Mouse (Mus musculus) cortical plate, adult 2 months (tissue): Measurements from ENCODE around the gene Gm21985. TPM values are rescaled to one million over a fixed set of nuclear protein-coding genes. Genes with fewer than 3 reads are reported as not detected.
A peak's percentile ranks its signal among the peaks of the same experiment; 100 is the strongest.
"Not testable (repeated sequence)": the region's sequence is repeated elsewhere in the genome, so short reads cannot be mapped to it uniquely, and the experiment has no call there.

Experiments used
- H3K27ac ChIP-seq: fragments of 200-500 bp; 2 replicates; pipeline ENCODE4 v1.5.1; 2012; ENCODE audit warnings: low read length, control low read depth, inconsistent platforms; ENCODE audit not compliant: insufficient read depth
- H3K4me1 ChIP-seq: fragments of 200-500 bp; 2 replicates; pipeline ENCODE4 v1.6.1; 2011; ENCODE audit warnings: low read length; ENCODE audit not compliant: control insufficient read depth, insufficient read depth
- H3K4me3 ChIP-seq: fragments of 200-500 bp; 2 replicates; pipeline ENCODE4 v1.5.1; 2011; ENCODE audit warnings: mild to moderate bottlenecking, low read length, control low read depth; ENCODE audit not compliant: insufficient read depth
- CTCF ChIP-seq: fragments of 200-500 bp; IDR thresholded peaks from 2 replicates; pipeline ENCODE4 v1.5.1; 2011; ENCODE audit warnings: mild to moderate bottlenecking, control low read depth, low read length; ENCODE audit not compliant: insufficient read depth; ENCODE audit errors: extremely low read depth
- POLR2A ChIP-seq: fragments of 200-500 bp; IDR thresholded peaks from 2 replicates; pipeline ENCODE4 v1.6.1; 2011; ENCODE audit warnings: mild to moderate bottlenecking, low read length, control low read depth; ENCODE audit not compliant: insufficient read depth; ENCODE audit errors: extremely low read depth
- polyA plus RNA-seq: library from polyadenylated mRNA; depleted of rRNA; stranded (reverse); fragments of >200 nt; gene quantifications from 2 replicates; pipeline ENCODE4 v1.2.3, GENCODE M21; 2012

Gm21985 gene
- polyA plus RNA-seq, 1 experiment, result 0.13 TPM

GRCm38 (mm10) chr2:112276870-112277269 lies 10.8 kb downstream of the Gm21985 start:
- TF ChIP-seq POLR2A (no peak), CTCF (no peak)
- Histone ChIP-seq H3K4me3 (no peak overlapping the region), H3K4me1 (no peaks in the 10 kb centered on the region; the same call in 1 of the 2 replicates), H3K27ac (no peak overlapping the region)

- H3K4me3 ChIP-seq, result no peak overlapping the region
- no peaks in the 10 kb centered on the region; the same call in 1 of the 2 replicates for H3K4me1 ChIP-seq
- TF ChIP-seq CTCF, result no peak
- no peak for TF ChIP-seq POLR2A
- no peak overlapping the region for H3K27ac ChIP-seq
Measured at GRCm38 (mm10) chr2:112282846-112283245, 16.7 kb downstream of the Gm21985 start.

- Histone ChIP-seq H3K27ac (no peak overlapping the region), H3K4me1 (no peaks in the 10 kb centered on the region; the same call in 1 of the 2 replicates), H3K4me3 (peak overlapping the region; percentile 38)
- TF ChIP-seq CTCF (no peak), POLR2A (no peak)
Measured at GRCm38 (mm10) chr2:112284363-112285030, 18.4 kb downstream of the Gm21985 start.

DNA sequence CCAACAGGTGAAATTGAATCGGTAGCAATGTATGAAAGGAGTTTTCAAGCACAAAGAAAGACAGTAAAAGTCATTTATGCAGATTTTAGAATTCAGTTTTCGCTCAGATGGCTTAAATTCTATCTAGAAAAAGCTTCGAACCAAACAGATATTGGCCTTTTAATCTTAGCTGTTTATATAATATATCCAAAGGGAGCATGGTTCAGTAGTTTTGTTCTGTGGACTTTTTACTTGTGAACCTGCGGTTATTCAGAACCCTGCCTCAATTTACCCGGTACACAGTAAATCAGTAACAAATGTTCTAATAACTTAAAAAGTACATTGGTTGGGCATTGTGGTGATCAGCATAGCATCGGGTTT lies 18.9 kb downstream of the Gm21985 start:
- H3K4me1 ChIP-seq, result no peaks in the 10 kb centered on the region; the same call in 1 of the 2 replicates
- no peak overlapping the region for H3K27ac ChIP-seq
- no peak for TF ChIP-seq CTCF
- TF ChIP-seq POLR2A, result no peak
- H3K4me3 ChIP-seq, result peak overlapping the region; percentile 38; the same call in 1 of the 2 replicates

DNA sequence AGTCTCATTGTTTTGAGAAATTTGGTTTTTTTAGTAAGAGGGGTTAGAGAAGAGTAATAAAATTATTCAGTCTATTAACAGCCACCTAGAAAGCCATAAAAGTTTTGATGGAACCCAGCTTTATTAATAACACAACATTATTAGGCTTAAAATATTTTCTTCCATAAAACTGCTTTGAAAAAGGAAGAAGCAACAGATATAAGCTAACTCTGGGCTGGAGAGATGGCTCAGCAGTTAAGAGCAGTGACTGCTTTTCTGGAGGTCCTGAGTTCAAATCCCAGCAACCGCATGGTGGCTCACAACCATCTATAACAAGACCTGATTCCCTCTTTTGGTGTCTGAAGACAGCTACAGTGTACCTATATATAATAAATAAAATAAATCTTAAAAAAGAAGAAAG lies 19.9 kb downstream of the Gm21985 start:
- H3K4me3 ChIP-seq, H3K4me1 ChIP-seq, H3K27ac ChIP-seq: not testable (repeated sequence)

GRCm38 (mm10) chr2:112287059-112287458 lies 20.9 kb downstream of the Gm21985 start:
- Histone ChIP-seq H3K27ac (no peak overlapping the region), H3K4me1 (no peaks in the 10 kb centered on the region; the same call in 1 of the 2 replicates), H3K4me3 (no peak overlapping the region)
- TF ChIP-seq POLR2A (no peak), CTCF (no peak)

DNA sequence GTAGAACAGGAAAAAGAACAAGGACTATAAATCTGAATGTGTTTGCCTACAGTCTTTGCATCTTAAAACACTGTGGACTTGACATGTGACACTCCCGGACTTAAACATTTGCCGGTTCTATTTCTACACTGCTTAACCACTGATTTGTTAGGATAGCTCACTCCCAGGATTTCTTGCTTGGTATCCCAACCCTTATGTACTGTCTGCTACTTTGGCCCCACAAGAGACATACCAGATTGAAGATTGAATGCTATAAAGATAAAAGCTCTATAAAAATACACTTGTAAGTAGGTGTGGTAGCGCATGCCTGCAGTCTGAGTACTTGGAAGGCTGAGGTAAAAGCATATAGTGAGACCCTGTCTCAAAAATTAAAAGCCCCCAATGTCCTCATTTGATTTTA lies 23.4 kb downstream of the Gm21985 start:
- Histone ChIP-seq H3K4me3 (no peak overlapping the region), H3K4me1 (no peaks in the 10 kb centered on the region; the same call in 1 of the 2 replicates), H3K27ac (no peak overlapping the region)
- no peak for TF ChIP-seq CTCF

- no peak overlapping the region for H3K4me3 ChIP-seq
- no peak for TF ChIP-seq CTCF
- peaks cover 4% of the 10 kb centered on the region; the same call in 1 of the 2 replicates for H3K4me1 ChIP-seq
- peak overlapping the region; percentile 54; the same call in 1 of the 2 replicates for H3K27ac ChIP-seq
Measured at GRCm38 (mm10) chr2:112292823-112293222, 26.7 kb downstream of the Gm21985 start.

- TF ChIP-seq POLR2A (no peak), CTCF (no peak)
- peaks cover 7% of the 10 kb centered on the region; the same call in 1 of the 2 replicates for H3K4me1 ChIP-seq
- H3K27ac ChIP-seq, result no peak overlapping the region
- no peak overlapping the region for H3K4me3 ChIP-seq
Measured at GRCm38 (mm10) chr2:112296211-112296610, 30.1 kb downstream of the Gm21985 start.

GRCm38 (mm10) chr2:112298221-112298620 lies 32.1 kb downstream of the Gm21985 start:
- Histone ChIP-seq H3K4me3 (no peak overlapping the region), H3K27ac (no peak overlapping the region), H3K4me1 (peaks cover 7% of the 10 kb centered on the region; the same call in 1 of the 2 replicates)
- TF ChIP-seq CTCF (no peak), POLR2A (no peak)

DNA sequence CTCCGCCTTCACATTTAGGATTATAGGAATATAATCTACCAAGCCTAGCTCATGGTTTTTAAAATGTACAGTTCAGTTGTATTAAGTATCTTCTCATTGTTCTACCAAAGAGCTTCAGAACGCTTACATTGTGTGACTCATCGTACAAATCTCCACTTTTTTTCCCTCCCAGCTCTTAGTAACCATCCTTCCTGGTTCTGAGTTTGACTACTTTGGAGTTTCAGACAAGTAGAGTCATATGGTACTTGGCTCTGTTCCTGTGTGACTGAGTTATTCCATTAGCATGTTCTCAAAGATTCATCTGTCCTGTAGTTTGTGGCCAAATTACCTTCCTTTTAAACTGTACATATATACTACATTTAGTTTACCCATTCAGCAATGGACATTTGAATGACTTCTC lies 42.6 kb downstream of the Gm21985 start:
- Histone ChIP-seq H3K27ac (no peak overlapping the region), H3K4me3 (no peak overlapping the region), H3K4me1 (peaks cover 6% of the 10 kb centered on the region)
- TF ChIP-seq POLR2A (no peak), CTCF (no peak)
